Mouse (Mus musculus) layer of hippocampus, adult 9-10 months (tissue): ENCODE measurements around the gene Trpv2.

Experiments used
- DNase-seq: peaks from one replicate; pipeline ENCODE4 v3.0.0; 2022; ENCODE audit warnings: low spot score

Trpv2 gene

GRCm38 (mm10) chr11:62630225-62630821, 56.0 kb downstream of the Trpv2 start:
- no peak for DNase-seq

DNA sequence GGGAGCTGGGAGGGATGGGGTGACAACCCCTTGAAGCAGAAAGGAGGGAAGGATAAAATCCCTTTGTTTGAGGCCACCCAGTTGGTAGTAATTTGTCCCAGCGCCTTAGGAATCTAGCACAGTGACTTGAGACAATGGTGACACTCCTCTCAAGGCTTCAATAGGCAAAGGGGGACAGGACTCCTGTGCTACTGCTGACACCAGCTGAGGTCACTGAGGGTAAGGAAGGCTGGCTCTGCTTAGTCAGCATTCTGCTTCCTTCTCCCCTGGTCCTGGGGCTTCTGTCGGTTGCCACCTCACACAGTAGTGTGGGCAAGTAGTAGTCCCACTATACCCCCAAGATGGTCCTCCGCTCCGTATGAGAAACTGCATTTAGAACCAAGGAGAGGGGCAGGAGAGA, 56.9 kb downstream of the Trpv2 start:
- no peak for DNase-seq

DNA sequence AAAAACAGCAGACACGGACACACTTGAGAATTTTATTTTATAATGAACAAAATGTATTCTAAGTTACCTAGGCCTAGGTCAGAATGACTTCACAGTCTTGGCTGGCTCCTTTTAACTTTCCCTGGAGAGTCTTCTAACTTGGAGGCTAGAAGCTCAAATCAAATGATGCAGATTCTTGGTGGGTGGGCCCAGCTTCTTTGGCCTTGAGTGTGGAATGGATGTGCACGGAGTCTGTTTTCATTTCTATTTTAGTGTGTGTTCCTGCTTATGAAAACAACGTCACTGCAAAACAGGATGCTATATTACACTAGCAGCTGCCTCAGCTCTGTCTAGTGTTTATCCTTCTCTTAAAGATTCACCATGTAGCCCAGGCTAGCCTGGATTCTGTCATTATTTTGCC, 61.1 kb downstream of the Trpv2 start:
- no peak for DNase-seq

DNA sequence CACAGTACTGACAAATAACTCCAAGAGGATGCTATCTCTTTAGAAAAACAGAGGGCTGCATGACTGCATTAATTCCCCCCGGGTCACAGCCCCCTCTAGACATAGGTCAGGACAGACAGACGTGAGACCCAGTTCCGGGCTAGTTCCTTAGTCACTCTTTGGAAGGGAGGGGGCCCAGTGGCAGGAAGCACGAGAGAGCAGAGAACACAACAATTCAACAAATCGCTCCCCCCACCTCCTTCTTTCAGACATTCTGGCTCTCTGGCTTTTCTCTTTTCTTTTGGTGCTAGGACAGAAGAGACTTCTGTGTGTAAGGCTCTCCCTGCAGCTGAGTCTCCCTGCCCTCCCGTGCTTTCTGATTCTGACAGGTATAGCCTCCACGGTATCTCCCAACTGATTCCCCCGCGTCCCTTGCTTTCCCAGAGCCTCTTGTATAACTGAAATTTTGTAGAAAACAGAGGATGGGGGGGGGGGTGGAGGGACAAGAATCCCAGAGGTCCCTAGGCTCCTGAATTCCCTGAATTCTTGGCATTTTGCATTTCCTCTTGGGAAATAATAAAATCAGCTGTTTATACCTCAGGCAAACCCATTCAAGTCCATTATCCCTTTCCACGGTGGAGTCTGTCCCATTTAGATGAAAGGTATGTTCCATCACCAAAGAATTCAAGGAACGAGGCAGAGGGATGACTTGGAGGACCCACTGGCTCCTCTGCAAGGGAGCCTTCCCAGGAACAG, 62.0 kb downstream of the Trpv2 start:
- no peak for DNase-seq

DNA sequence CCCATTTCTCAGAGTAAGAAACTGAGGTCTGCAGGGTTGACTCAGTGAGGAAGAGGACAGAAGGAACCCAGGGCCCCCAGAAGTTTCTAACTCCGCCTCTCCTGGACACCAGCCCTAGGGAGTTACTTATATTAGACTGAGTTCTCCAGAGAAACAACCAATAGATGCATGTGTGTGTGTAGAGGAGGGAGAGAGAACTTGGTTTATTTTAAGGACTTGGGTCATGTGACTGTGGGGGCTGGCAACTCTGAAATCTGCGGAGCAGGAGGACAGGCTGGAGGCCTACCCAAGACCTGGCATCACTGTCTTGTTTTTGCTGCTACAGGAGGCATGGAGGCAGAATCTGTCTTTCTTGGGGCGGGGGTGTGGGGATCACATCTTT, 62.5 kb downstream of the Trpv2 start:
- no peak for DNase-seq

GRCm38 (mm10) chr11:62637401-62637800, 63.1 kb downstream of the Trpv2 start:
- no peak for DNase-seq

DNA sequence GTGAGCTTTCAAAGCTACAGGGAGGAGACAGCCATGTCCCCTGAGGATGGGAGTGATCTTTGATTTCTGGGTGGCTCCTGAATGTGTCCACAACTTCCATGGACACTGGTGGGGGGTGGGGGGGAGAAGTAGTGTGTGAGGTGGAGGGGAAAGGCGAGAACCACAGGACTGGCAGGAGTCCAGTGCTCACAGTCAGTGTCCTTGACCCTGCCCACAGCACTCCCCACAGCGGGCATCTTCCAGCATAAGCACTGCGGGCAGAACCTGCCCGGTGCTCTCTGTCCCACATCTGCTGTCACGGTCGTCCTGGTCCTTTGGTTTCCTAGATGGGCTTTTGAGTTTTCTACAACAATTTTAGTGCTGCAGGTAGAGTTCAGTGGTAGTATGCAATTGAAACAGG, 63.5 kb downstream of the Trpv2 start:
- no peak for DNase-seq

DNA sequence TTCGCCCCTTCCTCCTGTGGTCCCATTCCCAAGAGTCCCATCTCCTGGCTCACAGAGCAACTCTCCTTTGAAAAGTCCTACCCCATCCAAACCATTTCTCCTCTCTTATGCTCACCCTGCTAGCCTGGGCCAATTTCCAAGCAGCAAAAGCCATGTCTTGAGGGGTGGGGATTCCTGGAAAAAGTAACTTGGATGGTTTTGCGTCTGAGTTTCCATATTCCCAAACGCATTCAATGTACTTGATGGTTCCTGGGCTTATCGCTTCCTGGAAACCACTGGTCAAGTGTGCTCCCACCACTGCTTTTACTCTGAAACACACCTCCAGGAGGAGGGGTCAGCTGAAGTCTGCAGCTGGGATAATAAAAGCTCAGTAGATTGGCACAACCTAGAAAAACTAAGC, 64.1 kb downstream of the Trpv2 start:
- no peak for DNase-seq

GRCm38 (mm10) chr11:62640378-62640777, 66.1 kb downstream of the Trpv2 start:
- no peak for DNase-seq

- DNase-seq, result no peak
Observed at GRCm38 (mm10) chr11:62642023-62642844, 67.9 kb downstream of the Trpv2 start.

GRCm38 (mm10) chr11:62643011-62643631, 68.8 kb downstream of the Trpv2 start:
- no peak for DNase-seq

GRCm38 (mm10) chr11:62643681-62644363, 69.5 kb downstream of the Trpv2 start:
- no peak for DNase-seq

DNA sequence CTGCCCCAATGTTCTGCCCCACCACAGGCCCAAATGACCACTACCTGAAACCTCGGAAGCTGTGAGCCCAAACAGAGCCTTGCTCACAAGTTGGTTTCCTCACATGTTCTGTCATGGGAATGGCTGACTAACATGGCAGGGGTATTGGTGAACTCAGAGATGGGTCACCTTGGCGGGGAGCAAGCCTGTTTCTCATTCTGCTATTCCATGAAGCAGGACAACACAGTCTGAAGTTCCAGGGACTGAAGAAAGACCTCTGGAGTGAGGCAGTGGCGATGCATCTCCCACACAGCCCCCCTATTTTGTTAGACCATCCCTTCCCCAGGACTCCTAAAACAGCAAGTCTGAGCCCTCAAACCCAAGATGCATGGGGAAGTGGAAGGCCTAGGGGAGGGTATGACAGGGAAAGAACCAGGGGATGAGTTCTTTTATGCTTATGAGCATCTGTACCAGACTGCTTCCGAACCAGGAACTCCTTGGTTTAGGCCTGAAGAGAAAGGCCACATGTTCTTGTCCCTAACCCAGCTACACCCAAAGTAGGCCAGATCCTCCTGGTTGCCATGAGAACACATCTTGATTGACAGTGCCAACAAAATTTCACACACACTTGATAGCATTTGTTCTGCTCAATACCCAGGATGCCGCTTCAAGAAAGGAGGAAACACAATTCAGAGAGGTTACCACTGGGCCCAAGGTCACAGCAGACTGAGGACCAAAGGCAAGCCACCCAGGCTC, 70.5 kb downstream of the Trpv2 start:
- DNase-seq, result no peak

DNA sequence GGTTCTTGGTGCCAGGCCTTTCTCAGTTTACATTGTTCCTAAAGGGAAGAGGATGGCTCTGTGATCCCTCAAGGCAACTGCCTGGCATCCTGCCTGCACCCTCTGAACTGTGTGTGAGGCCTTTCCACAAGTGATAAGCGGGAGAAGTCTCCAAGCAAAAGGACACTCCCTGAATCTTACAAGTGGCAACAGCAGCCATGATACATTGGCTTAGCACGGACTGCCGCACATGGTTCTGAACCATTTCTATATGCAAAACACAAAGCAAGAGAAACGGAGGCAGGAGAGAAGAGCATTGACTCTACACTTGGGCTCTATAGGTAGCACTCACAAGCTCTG, 71.0 kb downstream of the Trpv2 start:
- no peak for DNase-seq

DNA sequence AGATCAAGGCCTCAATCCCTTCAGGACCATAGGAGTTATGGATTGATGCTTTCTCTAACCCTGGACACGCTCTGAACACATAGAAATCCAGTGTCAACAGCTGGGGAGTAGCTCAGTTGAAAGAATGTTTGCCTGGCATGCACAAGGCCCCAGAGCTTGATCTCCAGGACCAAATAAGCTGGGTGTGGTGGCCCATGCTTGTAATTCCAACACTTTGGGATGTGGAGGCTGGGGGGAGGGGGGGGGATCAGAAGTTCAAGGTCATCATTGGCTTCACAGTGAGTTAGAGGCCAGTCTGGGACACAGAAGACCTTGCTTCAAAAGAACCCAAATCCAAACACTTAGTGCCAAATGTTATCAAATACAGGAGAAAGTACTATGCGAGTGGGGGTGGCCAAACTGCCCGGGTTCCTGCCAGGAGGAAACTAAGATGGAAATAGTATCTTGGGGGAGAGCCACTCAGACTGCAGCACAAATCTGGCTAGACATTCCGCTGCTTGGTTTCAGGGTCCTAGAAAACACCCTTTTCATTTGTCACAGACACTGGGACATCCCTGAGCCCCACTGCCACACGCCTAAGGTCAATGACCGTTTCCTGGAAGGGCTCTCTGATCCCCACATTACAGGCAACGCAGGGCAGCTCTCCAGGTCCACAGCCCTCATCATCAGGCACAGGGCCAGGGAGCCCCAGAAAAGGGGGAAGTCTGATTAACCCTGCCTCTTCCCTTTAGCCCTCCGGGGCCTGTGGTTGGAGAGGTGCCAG, 71.6 kb downstream of the Trpv2 start:
- DNase-seq, result no peak

- no peak for DNase-seq
Observed at GRCm38 (mm10) chr11:62646495-62646843, 72.2 kb downstream of the Trpv2 start.

- no peak for DNase-seq
Observed at GRCm38 (mm10) chr11:62646958-62647515, 72.8 kb downstream of the Trpv2 start.

- DNase-seq, result no peak
Observed at GRCm38 (mm10) chr11:62647661-62648590, 73.6 kb downstream of the Trpv2 start, which contains the start of gene Lrrc75a. Gene Lrrc75a (minus strand): TSS chr11:62648523.
